Mouse (Mus musculus) olfactory bulb, adult 2 months (tissue): ENCODE measurements around the gene 1110008P14Rik.

Experiments used
- CTCF ChIP-seq: fragments of 200-500 bp; IDR thresholded peaks from 2 replicates; pipeline ENCODE4 v1.5.1; 2012; ENCODE audit warnings: low read depth, mild to moderate bottlenecking, low read length, moderate library complexity; ENCODE audit not compliant: insufficient read depth
- POLR2A ChIP-seq: fragments of 200-500 bp; IDR thresholded peaks from 2 replicates; pipeline ENCODE4 v1.6.1; 2012; ENCODE audit warnings: mild to moderate bottlenecking, low read depth, low read length, moderate library complexity; ENCODE audit not compliant: insufficient read depth

DNA sequence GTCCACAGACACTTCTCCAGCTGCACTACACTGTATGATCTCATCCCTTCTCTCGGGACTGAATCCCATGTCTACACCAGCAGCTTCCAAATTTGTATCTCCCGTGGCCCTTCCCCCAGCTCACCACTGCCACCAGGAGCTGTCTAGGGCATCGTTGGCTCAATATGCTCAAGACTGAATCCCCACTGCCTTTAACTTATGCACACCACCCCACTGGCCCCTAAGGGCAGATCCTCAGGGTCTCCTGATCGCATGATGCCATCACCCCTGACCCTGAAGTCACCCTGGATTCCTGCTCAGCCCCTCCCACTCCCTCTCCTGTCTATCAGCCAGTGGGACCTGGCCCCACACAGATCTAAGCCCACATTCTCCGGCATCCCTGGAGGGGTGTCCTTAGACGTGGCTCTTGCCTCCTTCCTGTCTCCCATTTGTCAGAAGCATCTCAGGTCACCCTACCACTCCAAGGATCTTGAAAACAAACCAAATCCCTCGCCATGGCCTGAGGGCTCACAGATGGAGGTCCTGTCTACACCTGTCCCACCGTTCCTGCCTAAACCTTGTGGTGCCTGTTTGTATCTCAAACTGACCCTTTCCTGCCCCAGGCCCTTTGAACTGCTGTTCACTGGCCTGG, 32.0 kb downstream of the 1110008P14Rik start:
- TF ChIP-seq POLR2A (no peak), CTCF (no peak)
